Mouse (Mus musculus): ENCODE measurements around the gene Cptp. TPM values are rescaled to one million over a fixed set of nuclear protein-coding genes. Genes with fewer than 3 reads are reported as not detected.

The Cptp gene
- total and polyA plus RNA-seq, 3 experiments, result 14.0 to 22.6 TPM; not detected in 1

DNA sequence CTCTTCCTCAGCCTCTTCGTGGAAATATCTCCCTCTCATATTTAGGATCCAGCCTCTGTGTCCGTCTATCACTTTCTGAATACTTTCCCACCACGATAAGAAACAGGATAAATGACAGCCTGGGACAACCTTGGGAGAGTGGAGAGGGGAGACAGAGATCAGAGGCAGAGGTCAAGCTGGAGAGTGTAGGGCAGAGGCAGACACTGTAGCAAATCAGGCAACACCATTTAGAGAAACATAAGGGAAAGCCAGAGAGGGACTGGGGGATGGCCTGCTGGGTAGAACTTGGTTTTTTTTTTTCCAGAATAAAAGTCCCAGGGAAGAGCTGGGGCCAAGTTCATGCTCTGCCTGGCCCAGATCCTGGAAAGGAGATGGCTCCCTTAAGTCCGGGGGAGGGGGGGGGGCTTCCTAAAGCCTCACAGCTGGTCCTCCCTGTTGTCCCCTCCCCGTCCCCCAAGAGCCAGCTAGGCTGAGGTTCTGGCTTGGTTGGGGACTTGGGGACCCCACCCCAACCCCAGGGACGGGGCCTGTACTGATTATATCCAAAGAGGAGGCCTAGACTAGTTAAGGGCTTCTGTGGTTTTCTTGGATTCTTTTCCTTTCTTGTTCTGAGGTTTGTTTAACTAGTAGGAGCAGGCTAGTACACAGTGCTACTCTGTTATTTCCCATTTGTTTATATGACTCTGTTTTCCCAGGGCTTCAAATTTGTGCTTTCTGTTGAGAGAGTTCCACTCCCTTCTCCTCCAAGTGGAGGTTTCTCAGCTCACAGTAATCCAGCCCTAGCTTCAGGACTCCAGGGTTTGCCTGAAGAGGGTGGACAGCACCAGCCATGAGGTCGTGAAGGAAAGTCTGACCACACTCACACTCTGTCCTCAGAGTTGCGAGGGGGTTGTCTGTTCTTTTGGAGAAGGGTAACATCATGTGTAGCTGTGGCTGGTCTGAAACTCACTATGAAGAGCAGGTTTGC lies 30.8 kb downstream of the Cptp start:
- no peak overlapping the region for H3K4me3 ChIP-seq (ENCODE audit: control insufficient read depth in 1 of 2, insufficient read depth in 1 of 2, low read depth in 2 of 2, low read length in 2 of 2)
- H3K9me3 ChIP-seq (replicated peaks; ENCODE audit: insufficient read depth, low read length), result no peaks in the 10 kb centered on the region
- H3K27me3 ChIP-seq (ENCODE audit: control insufficient read depth in 1 of 2, insufficient read depth in 2 of 2, low read length in 2 of 2), result no peaks in the 10 kb centered on the region
- TF ChIP-seq TCF12 (IDR thresholded peaks at IDR 0.05; ENCODE audit: low read depth, low read length) (no peak), MEF2A (IDR thresholded peaks at IDR 0.05; ENCODE audit: extremely low read depth, insufficient replicate concordance, low read depth, low read length, poor library complexity, severe bottlenecking) (no peak), ETS1 (IDR thresholded peaks at IDR 0.05; ENCODE audit: low read depth, low read length) (no peak), JUND (IDR thresholded peaks at IDR 0.05; ENCODE audit: low read depth, low read length) (no peak), MYB (IDR thresholded peaks at IDR 0.05; ENCODE audit: low read depth, low read length) (no peak), EP300 (IDR thresholded peaks at IDR 0.05; ENCODE audit: low read depth in 1 of 2, low read length in 2 of 2) (no peak), GABPA (IDR thresholded peaks at IDR 0.05; ENCODE audit: low read depth, low read length) (no peak), USF2 (IDR thresholded peaks at IDR 0.05; ENCODE audit: borderline replicate concordance in 1 of 2, insufficient read depth in 1 of 2, low read depth in 1 of 2, low read length in 2 of 2) (no peak), TAL1 (IDR thresholded peaks at IDR 0.05; ENCODE audit: low read length) (no peak), ZMIZ1 (IDR thresholded peaks at IDR 0.05; ENCODE audit: low read depth, low read length) (no peak), SMC3 (IDR thresholded peaks at IDR 0.05; ENCODE audit: low read depth, low read length) (no peak)
- H3K9ac ChIP-seq (ENCODE audit: control insufficient read depth, low read depth, low read length, poor library complexity, severe bottlenecking), result no peak overlapping the region
- H3K27ac ChIP-seq (ENCODE audit: control insufficient read depth, low read depth, low read length), result no peak overlapping the region
- H3K79me2 ChIP-seq (ENCODE audit: control insufficient read depth, insufficient read depth, low read length, poor library complexity), result peaks cover 3% of the 10 kb centered on the region
- H3K36me3 ChIP-seq (ENCODE audit: control insufficient read depth in 1 of 2, insufficient read depth in 2 of 2, low read length in 2 of 2), result no peaks in the 10 kb centered on the region; a peak in 1 of 4 replicates
- H3K4me1 ChIP-seq (ENCODE audit: control insufficient read depth in 1 of 2, insufficient read depth in 2 of 2, low read length in 2 of 2), result 0 out of 4 replicates have a peak, but pooled peaks cover 0 to 3% of the 10 kb centered on the region in 2 experiments
- no peak for DNase-seq (ENCODE audit: low read depth, low spot score)

DNA sequence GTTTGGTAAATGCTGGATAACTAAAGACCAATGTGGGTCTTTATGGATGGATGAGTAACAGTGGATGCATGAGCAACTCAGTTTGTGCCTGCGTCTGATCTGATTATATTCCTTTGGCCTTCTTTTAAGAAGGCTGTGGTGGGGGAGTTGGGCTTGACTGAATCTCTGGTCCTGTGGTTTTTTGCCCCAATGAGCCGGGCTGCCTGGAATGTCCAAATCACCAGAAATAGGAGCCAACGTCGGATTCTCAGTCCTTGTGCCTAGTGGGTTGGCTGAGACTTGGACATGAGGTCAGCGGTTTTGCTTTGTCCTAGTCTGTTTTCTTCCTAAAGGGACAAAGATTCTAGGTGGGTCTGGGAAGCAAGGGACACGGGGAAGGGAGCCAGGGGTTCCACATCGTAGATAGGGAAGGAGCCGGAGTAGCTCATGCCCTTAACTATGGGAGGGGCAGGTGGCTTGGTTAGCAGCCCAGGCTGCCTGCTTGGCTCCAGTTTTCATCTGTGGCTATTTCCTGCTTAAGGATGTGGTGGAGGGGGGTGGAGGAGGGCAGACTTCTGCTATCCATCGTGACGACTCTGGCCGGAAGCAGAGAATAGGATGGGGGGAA lies 31.7 kb downstream of the Cptp start:
- DNase-seq (ENCODE audit: low read depth, low spot score), result no peak
- Histone ChIP-seq H3K79me2 (ENCODE audit: control insufficient read depth, insufficient read depth, low read length, poor library complexity) (peaks cover 7% of the 10 kb centered on the region), H3K27me3 (ENCODE audit: control insufficient read depth in 1 of 2, insufficient read depth in 2 of 2, low read length in 2 of 2) (no peaks in the 10 kb centered on the region), H3K9me3 (replicated peaks; ENCODE audit: insufficient read depth, low read length) (no peaks in the 10 kb centered on the region), H3K36me3 (ENCODE audit: control insufficient read depth in 1 of 2, insufficient read depth in 2 of 2, low read length in 2 of 2) (peaks cover 0 to 2% of the 10 kb centered on the region in 2 experiments; a peak in 2 of 4 replicates), H3K4me1 (ENCODE audit: control insufficient read depth in 1 of 2, insufficient read depth in 2 of 2, low read length in 2 of 2) (peaks cover 0 to 5% of the 10 kb centered on the region in 2 experiments; a peak in 1 of 4 replicates), H3K4me3 (ENCODE audit: control insufficient read depth in 1 of 2, insufficient read depth in 1 of 2, low read depth in 2 of 2, low read length in 2 of 2) (no peak overlapping the region), H3K27ac (ENCODE audit: control insufficient read depth, low read depth, low read length) (no peak overlapping the region), H3K9ac (ENCODE audit: control insufficient read depth, low read depth, low read length, poor library complexity, severe bottlenecking) (no peak overlapping the region)
- TF ChIP-seq ZNF384 (IDR thresholded peaks at IDR 0.05; ENCODE audit: low read depth, low read length) (no peak), SMC3 (IDR thresholded peaks at IDR 0.05; ENCODE audit: low read depth, low read length) (no peak), ZC3H11A (IDR thresholded peaks at IDR 0.05; ENCODE audit: low read depth, low read length) (no peak), JUND (IDR thresholded peaks at IDR 0.05; ENCODE audit: low read depth, low read length) (no peak), ELF1 (IDR thresholded peaks at IDR 0.05; ENCODE audit: low read depth, low read length) (no peak), RAD21 (IDR thresholded peaks at IDR 0.05; ENCODE audit: low read depth, low read length) (no peak), POLR2AphosphoS2 (IDR thresholded peaks at IDR 0.05; ENCODE audit: low read length) (no peak)
